8 mouse cellular contexts compared by ENCODE assay signal in the genomic region with DNA sequence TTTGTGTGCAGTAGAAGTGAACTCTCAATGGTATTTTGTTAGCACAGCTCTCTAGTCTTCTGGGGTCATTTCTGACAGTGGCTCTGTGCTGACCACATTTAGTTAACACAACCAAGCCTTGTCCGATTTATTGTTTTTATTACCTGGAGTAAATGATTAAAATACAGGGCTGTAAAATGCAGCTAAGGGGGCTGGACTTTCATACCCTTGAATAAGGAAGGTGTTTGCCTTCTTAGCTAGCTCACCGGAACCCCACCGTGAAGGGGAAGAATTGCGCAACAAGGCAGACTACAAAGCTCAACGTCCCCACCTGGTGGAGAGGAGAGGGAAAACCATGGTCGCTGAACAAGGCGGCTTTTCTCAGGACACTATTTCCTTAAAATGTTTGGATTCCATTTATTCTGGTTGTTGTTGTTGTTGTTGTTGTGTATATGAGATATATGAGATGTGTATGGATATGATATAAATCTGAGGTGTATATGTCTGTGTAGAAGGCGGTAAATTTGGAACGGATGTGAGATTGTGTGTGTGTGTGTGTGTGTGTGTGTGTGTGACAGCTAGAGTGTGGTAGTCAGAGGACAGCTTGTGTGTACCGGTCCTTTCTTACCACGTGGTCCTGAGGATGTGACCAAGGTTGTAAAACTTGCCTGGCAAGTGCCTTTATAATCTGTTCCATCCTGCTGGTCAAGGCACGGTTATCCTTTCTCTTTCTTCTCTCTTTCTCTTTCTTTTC. TPM values are rescaled to one million over a fixed set of nuclear protein-coding genes. Genes with fewer than 3 reads are reported as not detected.
A peak's percentile ranks its signal among the peaks of the same experiment; 100 is the strongest.
DNase-seq lines count a peak whose midpoint lies in the region; ATAC-seq lines count a peak whose summit lies in the region.

No protein-coding gene starts in this region.

- 23% methylated on average over 12 of the region's 12 CpGs for WGBS in limb, embryonic 11.5 days
- 21% methylated on average over 12 of the region's 12 CpGs for WGBS in midbrain, embryonic 13.5 days

- H3K9ac ChIP-seq in limb, embryonic 11.5 days (ENCODE audit: low read length), result no peak overlapping the region
- no peak overlapping the region for H3K9ac ChIP-seq in midbrain, embryonic 13.5 days (replicated peaks)

- H3K4me1 ChIP-seq in limb, embryonic 11.5 days (ENCODE audit: control insufficient read depth, insufficient read depth, low read length), result no peaks in the 10 kb centered on the region
- H3K4me1 ChIP-seq in midbrain, embryonic 13.5 days (replicated peaks), result no peaks in the 10 kb centered on the region

- no peaks in the 10 kb centered on the region for H3K36me3 ChIP-seq in limb, embryonic 11.5 days (ENCODE audit: control insufficient read depth, insufficient read depth, low read length)
- H3K36me3 ChIP-seq in midbrain, embryonic 13.5 days, result peaks cover 23% of the 10 kb centered on the region

- H3K27ac ChIP-seq in limb, embryonic 11.5 days (replicated peaks; ENCODE audit: low read depth, low read length), result no peak overlapping the region
- no peak overlapping the region for H3K27ac ChIP-seq in midbrain, embryonic 13.5 days

- no peak overlapping the region for H3K4me2 ChIP-seq in limb, embryonic 11.5 days (ENCODE audit: low read depth, severe bottlenecking)
- H3K4me2 ChIP-seq in midbrain, embryonic 13.5 days (replicated peaks), result no peak overlapping the region

- H3K4me3 ChIP-seq in limb, embryonic 11.5 days (ENCODE audit: low read depth, low read length), result no peak overlapping the region
- H3K4me3 ChIP-seq in midbrain, embryonic 13.5 days (replicated peaks), result no peak overlapping the region

- ATAC-seq in granulocyte monocyte progenitor cell, adult 5-6 weeks (replicated peaks; ENCODE audit: poor library complexity, severe bottlenecking), result peak; percentile 75
- peak; percentile 57; the same call in 1 of the 2 replicates for ATAC-seq in limb, embryonic 11.5 days (ENCODE audit: insufficient number of reproducible peaks, low FRiP score, low TSS enrichment, low read depth)
- ATAC-seq in midbrain, embryonic 13.5 days, result peak; percentile 76

- peak; percentile 44 to 53 for DNase-seq in urinary bladder, adult 18-20 months (ENCODE audit: low spot score in 2 of 2)
- no peak for DNase-seq in urinary bladder, adult 2 months (ENCODE audit: low spot score)
- DNase-seq in embryo, embryonic 11.5 days (ENCODE audit: low read depth, low spot score), result peak; percentile 65
- DNase-seq in kidney, adult 11 months, result peak; percentile 65
- DNase-seq in limb, embryonic 11.5 days (ENCODE audit: low spot score), result peak; percentile 84
- DNase-seq in spleen, adult 18-20 months, result peak; percentile 54 to 78

- H3K9me3 ChIP-seq in limb, embryonic 11.5 days (ENCODE audit: control insufficient read depth, low read length), result no peaks in the 10 kb centered on the region
- 0 out of 2 replicates have a peak, but pooled peaks cover 7% of the 10 kb centered on the region for H3K9me3 ChIP-seq in midbrain, embryonic 13.5 days

- H3K27me3 ChIP-seq in limb, embryonic 11.5 days (ENCODE audit: control insufficient read depth, insufficient read depth, low read length), result no peaks in the 10 kb centered on the region
- H3K27me3 ChIP-seq in midbrain, embryonic 13.5 days, result no peaks in the 10 kb centered on the region

RNA-seq across cellular contexts. Expression of a gene that starts 16.8 kb away (rescaled TPM):
- polyA plus RNA-seq in urinary bladder, adult 2 months (2012; rRNA removed), result 0.10 and 0.18 TPM in 2 replicates
- 1.1 TPM in 1 of 2 replicates, not detected in the other for total RNA-seq in granulocyte monocyte progenitor cell, adult 5-6 weeks (2014; fragmentation: Nextera tagmentation)
- 0.67 TPM in 1 of 2 replicates, not detected in the other for total RNA-seq in granulocyte monocyte progenitor cell, adult 5-6 weeks (2017)
- 0.55 and 0.61 TPM in 2 replicates for polyA plus RNA-seq in limb, embryonic 11.5 days (2014; fragmentation: Nextera tagmentation; extraction: Ambion mirVana)
- polyA plus RNA-seq in midbrain, embryonic 13.5 days (2015; fragmentation: Nextera tagmentation; extraction: Ambion mirVana), result 1.8 and 2.9 TPM in 2 replicates
